Mouse (Mus musculus) skeletal muscle tissue, postnatal 0 days (tissue): ENCODE data around the gene Rgl1. TPM values are rescaled to one million over a fixed set of nuclear protein-coding genes. Genes with fewer than 3 reads are reported as not detected.

ENCODE experiments used
- polyA plus RNA-seq: library from polyadenylated mRNA; unstranded; fragments of >200 nt; fragmentation: Nextera tagmentation; extraction: Ambion mirVana; gene quantifications from 2 replicates; pipeline ENCODE4 v1.2.1, GENCODE M21; 2015

The Rgl1 gene
- 20.5 and 24.8 TPM in 2 replicates for polyA plus RNA-seq

DNA sequence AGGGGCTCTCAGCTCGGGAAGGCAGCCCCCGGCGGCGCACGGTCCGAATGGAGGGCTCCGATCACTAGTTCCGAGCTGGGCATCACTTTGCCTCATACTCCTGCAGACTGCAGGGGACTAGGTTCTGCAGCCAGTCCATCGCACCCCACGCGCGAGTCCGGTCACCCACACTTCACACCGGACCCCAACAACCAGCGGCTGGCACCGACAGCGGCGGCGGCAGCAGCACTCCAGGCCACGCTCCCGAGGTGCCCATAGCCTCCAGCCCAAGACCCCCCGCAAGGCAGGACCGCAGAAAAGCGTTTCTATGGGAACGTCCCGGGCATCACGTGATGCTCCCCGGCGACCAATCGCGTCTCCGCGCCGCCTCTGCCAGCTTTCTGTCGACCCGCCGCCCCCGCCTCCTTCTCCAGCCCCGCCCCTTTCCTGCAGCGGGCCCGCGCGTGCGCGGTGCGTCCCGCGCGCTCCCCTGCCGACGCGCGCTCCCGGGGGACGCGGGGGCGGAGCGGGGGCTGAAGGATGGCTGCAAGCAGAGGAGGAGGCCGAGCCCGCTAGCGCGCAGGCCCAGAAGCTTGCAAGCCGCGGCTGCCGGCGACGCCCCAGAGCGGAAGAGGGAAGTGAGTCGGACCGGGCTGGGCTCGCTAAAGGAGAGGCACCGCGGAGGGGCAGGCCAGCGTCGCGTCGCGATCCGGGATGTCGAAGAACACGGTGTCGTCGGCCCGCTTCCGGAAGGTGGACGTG is at the start of gene Rgl1, which contains the start of gene Arpc5:
Gene Rgl1, minus strand, starts transcription at position 320 of the 741 bp plus-strand sequence.
Gene Arpc5, plus strand, starts transcription at position 511 of the 741 bp plus-strand sequence.

DNA sequence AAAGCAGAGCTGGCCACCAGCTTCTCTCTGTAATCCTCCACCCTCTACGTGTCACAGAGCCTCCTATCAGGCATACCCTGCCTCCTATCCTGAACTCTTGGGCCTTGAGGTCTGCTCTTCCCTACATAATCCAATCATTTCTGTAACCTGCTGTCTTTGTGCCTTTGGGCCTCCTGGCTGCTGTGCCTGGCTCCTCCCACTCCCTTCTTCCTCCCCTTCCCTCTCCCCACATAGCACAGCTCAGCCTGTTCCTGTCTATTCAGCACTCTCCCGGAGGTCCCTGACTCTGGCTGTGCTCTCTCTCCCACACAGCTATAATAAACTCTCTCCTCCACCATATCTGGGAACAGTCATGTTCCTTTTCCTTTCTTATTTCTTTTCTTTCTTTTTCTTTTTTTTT is 33.7 kb upstream of the Rgl1 start, which contains the start of gene Ncf2:
Gene Ncf2, plus strand, starts transcription at position 298 of the 400 bp plus-strand sequence.

DNA sequence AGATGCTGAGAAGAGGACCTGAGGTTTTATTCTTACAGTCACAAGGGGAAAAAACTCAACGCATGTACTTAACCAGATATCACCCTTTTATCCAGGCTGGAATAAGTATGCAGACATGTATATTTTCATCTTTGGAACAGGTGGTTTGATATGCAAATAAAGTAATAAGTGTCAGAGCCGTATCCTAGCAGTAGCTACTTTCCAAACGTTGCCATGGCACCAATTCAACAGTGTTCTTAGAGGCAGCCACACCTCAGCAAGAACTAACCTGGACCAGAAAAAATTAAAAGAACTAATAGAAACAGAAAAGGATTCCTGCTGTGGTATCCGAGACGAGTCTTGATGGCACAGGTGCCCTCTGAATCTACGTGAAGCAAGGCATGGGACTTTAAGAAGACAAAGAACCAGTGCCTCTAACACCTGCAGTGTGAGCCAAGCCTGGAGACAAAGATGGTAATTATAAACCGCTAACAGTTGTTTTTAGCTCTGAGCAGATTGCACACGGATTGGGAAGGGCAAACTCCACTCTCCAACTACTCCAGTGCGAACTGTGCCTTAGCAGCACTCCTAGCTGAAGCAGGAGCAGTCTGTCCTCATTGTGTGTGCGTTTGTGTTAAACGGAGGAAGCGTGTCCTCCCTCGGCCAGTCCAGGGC is 15.7 kb downstream of the Rgl1 start, which contains the start of gene Apobec4:
Gene Apobec4, plus strand, starts transcription at position 240 of the 654 bp plus-strand sequence.

Other genes starting within 250 kb of the Rgl1 start
- gene Apobec4, start 15.8 kb downstream of the Rgl1 start, polyA plus RNA-seq, result not detected in 2 replicates
- gene Arpc5, start 191 bp upstream of the Rgl1 start, polyA plus RNA-seq, result 109 and 147 TPM in 2 replicates
- 3.7 and 5.8 TPM in 2 replicates for gene Ncf2, start 33.8 kb upstream of the Rgl1 start, polyA plus RNA-seq
- gene Smg7, start 136.3 kb upstream of the Rgl1 start, polyA plus RNA-seq, result 13.1 and 13.9 TPM in 2 replicates
- 0.52 and 0.77 TPM in 2 replicates for gene Nmnat2, start 188.6 kb upstream of the Rgl1 start, polyA plus RNA-seq